Mouse (Mus musculus): ENCODE measurements around the gene Cttnbp2nl. TPM values are rescaled to one million over a fixed set of nuclear protein-coding genes. Genes with fewer than 3 reads are reported as not detected.

Cttnbp2nl gene
- total RNA-seq, 2 experiments from 2014 or later: 30.2 to 31.3 TPM

Other genes with a start within 250 kb of the Cttnbp2nl start
- gene Mov10, start 234.6 kb downstream of the Cttnbp2nl start, total RNA-seq (2021): 1 to 10 TPM; 7.4 to 7.9 TPM
- 10 to 100 TPM; 25.3 to 25.9 TPM for gene St7l, start 189.1 kb downstream of the Cttnbp2nl start, total RNA-seq (2021)
- 10 to 100 TPM; 55.1 to 57.6 TPM for gene Capza1, start 188.6 kb downstream of the Cttnbp2nl start, total RNA-seq (2021)
- gene Wnt2b, start 91.2 kb downstream of the Cttnbp2nl start, total RNA-seq (2021): 1 to 10 TPM; 2.4 to 2.8 TPM
- gene 4930564D02Rik, start 13.7 kb upstream of the Cttnbp2nl start, total RNA-seq (2021): not detected

Data from heart, postnatal 14 days (tissue).